Mouse (Mus musculus) hindbrain, postnatal 0 days (tissue): ENCODE results near the gene Tecpr1. TPM values are rescaled to one million over a fixed set of nuclear protein-coding genes. Genes with fewer than 3 reads are reported as not detected.
A peak's percentile ranks its signal among the peaks of the same experiment; 100 is the strongest.

Experiments
- ATAC-seq: fragments of 200-750 bp; cut with Nextera tagmentation; 2 replicates; pipeline ENCODE4 v1.8.0; 2017; ENCODE audit warnings: mild to moderate bottlenecking, moderate TSS enrichment, moderate library complexity
- DNase-seq: peaks from one replicate; pipeline ENCODE4 v3.0.0-alpha.2; 2015; ENCODE audit warnings: low spot score
- H3K27ac ChIP-seq: fragments of 300-500 bp; sonication (generic); 2 replicates; pipeline ENCODE4 v1.5.1; 2014; ENCODE audit warnings: mild to moderate bottlenecking
- H3K27me3 ChIP-seq: fragments of 300-500 bp; sonication (generic); 2 replicates; pipeline ENCODE4 v1.6.1; 2014; ENCODE audit warnings: low read length, mixed read lengths; ENCODE audit not compliant: insufficient read depth
- H3K36me3 ChIP-seq: fragments of 300-500 bp; sonication (generic); 2 replicates; pipeline ENCODE4 v1.6.1; 2014; ENCODE audit warnings: low read length, mixed read lengths; ENCODE audit not compliant: insufficient read depth
- H3K4me1 ChIP-seq: fragments of 300-500 bp; sonication (generic); 2 replicates; pipeline ENCODE4 v1.6.1; 2014; ENCODE audit warnings: antibody characterized with exemption, low read length, mixed read lengths; ENCODE audit not compliant: insufficient read depth
- H3K4me2 ChIP-seq: fragments of 300-500 bp; sonication (generic); 2 replicates; pipeline ENCODE4 v1.6.1; 2014; ENCODE audit warnings: low read depth, mild to moderate bottlenecking, low read length, moderate library complexity, mixed read lengths
- H3K4me3 ChIP-seq: fragments of 300-500 bp; sonication (generic); 2 replicates; pipeline ENCODE4 v1.5.1; 2014; ENCODE audit warnings: low read length
- H3K9ac ChIP-seq: fragments of 300-500 bp; sonication (generic); replicated peaks from 2 replicates; pipeline ENCODE4 v1.6.1; 2014; ENCODE audit warnings: mild to moderate bottlenecking, low read length, moderate library complexity, mixed read lengths
- H3K9me3 ChIP-seq: fragments of 300-500 bp; sonication (generic); 2 replicates; pipeline ENCODE4 v1.6.1; 2016; ENCODE audit warnings: low read length, mixed read lengths
- CTCF ChIP-seq: IDR thresholded peaks from 2 replicates; pipeline ENCODE4 v1.5.1; 2016; ENCODE audit warnings: antibody characterized with exemption, control low read depth, low read depth
- WGBS: fragments of 180-500 bp; shearing (Covaris S2); extraction: QIAGEN DNeasy Blood & Tissue Kit; methylation state at CpG from one replicate; pipeline ENCODE4 v1.1.7; 2014; 5-methylcytosine and 5-hydroxymethylcytosine counted together
- polyA plus RNA-seq: library from polyadenylated mRNA; unstranded; fragments of >200 nt; fragmentation: Nextera tagmentation; extraction: Ambion mirVana; gene quantifications from 2 replicates; pipeline ENCODE4 v1.2.1, GENCODE M21; 2015
- total RNA-seq: library from RNA; depleted of rRNA; stranded (reverse); fragments of >200 nt; gene quantifications from 2 replicates; pipeline ENCODE4 v1.2.3, GENCODE M21; 2014

The Tecpr1 gene
- total and polyA plus RNA-seq, 2 experiments from 2014 or later = 34.1 to 66.2 TPM

GRCm38 (mm10) chr5:144169275-144169975 lies 54.0 kb downstream of the Tecpr1 start:
- no peaks in the 10 kb centered on the region for H3K9me3 ChIP-seq
- H3K27me3 ChIP-seq = no peaks in the 10 kb centered on the region
- peak overlapping the region; percentile 16; the same call in 1 of the 2 replicates for H3K27ac ChIP-seq
- DNase-seq (peak; percentile 37), ATAC-seq (peak; percentile 58; the same call in 1 of the 2 replicates)
- H3K9ac ChIP-seq = no peak overlapping the region
- peaks cover 46% of the 10 kb centered on the region for H3K36me3 ChIP-seq
- no peak for TF ChIP-seq CTCF
- H3K4me3 ChIP-seq = no peak overlapping the region
- 67% methylated on average over 8 of the region's 8 CpGs for WGBS
- no peaks in the 10 kb centered on the region for H3K4me1 ChIP-seq
- no peak overlapping the region for H3K4me2 ChIP-seq

DNA sequence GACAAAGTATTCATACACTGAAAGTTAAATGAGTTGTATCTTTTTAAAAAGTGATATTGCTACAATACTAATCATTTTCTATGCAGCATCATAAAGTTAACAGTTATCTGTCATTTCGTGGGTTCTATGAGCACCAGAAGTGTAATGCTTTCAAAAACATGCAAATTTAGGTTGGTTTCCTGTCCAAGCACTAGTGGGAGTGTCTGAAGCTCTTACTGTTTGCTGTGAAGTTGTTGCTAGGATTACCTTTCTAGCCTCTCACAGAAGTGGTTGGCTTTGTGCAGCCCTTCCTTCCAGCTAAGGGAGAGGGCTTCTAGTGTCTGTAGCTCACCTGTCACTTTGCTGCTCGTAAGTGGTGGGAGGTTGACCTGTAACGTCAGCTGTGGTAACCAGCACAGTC lies 57.7 kb downstream of the Tecpr1 start:
- Histone ChIP-seq H3K27me3 (no peaks in the 10 kb centered on the region), H3K4me2 (no peak overlapping the region), H3K9me3 (no peaks in the 10 kb centered on the region), H3K27ac (no peak overlapping the region), H3K9ac (0 out of 2 replicates have a peak overlapping the region, but pooled peaks have one; percentile 24), H3K36me3 (peaks cover 28% of the 10 kb centered on the region; the same call in 1 of the 2 replicates), H3K4me3 (no peak overlapping the region), H3K4me1 (no peaks in the 10 kb centered on the region)
- no peak for ATAC-seq
- no peak for DNase-seq
- no peak for TF ChIP-seq CTCF
- WGBS = 89% methylated on average over 3 of the region's 3 CpGs

DNA sequence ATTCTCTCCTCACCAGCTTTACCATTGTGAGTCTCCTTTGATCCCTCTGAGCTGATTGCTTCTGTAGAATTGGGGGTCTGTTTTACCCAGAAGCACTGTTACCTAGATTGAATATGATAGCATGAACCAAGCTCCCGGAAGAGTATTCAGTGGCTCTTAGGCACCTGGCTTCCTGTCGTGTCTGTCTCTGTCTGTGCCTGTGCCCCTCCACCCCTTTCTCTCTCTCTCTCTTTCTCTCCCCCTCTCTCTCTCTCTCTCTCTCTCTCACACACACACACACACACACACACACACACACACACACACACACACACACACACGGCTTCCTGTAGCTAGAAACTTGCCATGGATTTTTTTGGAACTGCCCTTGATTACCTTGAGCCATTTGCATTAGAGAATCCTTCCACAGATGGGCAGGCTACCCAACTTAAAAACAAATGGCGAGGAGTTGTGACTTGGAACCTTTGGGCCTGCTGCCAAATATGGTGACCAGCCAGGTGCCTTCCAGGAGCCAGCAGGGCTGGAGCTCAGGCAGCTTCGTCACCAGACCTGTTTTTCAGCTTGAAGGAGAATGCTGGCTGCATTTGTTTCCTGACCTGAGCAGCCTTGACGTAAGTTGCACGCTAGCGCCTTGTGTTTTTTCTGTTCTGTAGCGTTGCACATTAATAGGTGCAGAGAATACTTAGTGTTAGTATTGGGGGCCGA lies 60.5 kb downstream of the Tecpr1 start:
- TF ChIP-seq CTCF = no peak
- Histone ChIP-seq H3K9me3 (no peaks in the 10 kb centered on the region), H3K27me3 (no peaks in the 10 kb centered on the region), H3K4me2 (no peak overlapping the region), H3K4me1 (no peaks in the 10 kb centered on the region), H3K27ac (no peak overlapping the region), H3K4me3 (no peak overlapping the region), H3K9ac (no peak overlapping the region), H3K36me3 (peaks cover 28% of the 10 kb centered on the region; the same call in 1 of the 2 replicates)
- WGBS = 81% methylated on average over 10 of the region's 10 CpGs
- ATAC-seq (no peak), DNase-seq (no peak)

DNA sequence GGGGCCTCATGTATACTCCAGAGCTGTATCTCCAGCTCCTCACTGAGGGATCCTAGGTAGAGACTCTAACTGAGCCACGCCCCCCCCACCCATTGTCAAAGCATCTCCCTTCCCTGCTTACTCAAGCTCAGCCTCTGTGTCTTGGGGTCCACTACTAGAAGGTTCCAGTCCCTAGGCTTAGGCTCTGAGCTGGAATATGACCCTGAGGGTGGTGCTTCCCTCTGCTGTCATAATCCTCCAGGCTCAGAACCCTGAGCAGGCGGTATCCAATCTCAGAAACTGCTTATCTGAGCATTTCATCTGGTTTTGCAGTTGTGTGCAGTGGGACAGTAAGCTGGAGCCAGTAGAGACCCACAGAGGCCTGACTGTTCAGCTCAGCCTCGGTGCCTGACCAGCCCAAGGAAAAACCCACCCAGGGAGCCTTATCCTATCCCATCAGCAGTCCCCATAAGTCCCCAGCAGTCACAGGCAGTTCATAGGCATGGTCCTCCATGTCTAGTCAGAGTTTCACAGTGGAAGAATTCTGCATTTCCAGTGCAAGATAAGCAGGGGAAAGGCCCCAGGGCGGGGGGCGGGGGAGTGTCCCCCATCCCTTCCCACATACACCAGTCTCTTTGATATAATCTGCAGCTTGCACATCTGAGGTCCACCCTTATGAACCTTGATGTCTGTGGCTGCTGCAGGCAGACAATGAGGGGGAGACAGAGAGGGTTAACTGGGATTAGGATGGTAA lies 61.2 kb downstream of the Tecpr1 start:
- TF ChIP-seq CTCF = no peak
- H3K27ac ChIP-seq = no peak overlapping the region
- H3K4me1 ChIP-seq = no peaks in the 10 kb centered on the region
- no peak overlapping the region for H3K4me2 ChIP-seq
- H3K27me3 ChIP-seq = no peaks in the 10 kb centered on the region
- no peaks in the 10 kb centered on the region for H3K9me3 ChIP-seq
- ATAC-seq (no peak), DNase-seq (no peak)
- H3K36me3 ChIP-seq = peaks cover 29% of the 10 kb centered on the region; the same call in 1 of the 2 replicates
- H3K4me3 ChIP-seq = no peak overlapping the region
- no peak overlapping the region for H3K9ac ChIP-seq
- WGBS = 90% methylated on average over 5 of the region's 5 CpGs

GRCm38 (mm10) chr5:144159137-144159536 lies 64.3 kb downstream of the Tecpr1 start:
- ATAC-seq = no peak
- WGBS = 80% methylated on average over 8 of the region's 8 CpGs
- peak overlapping the region; percentile 38; the same call in 1 of the 2 replicates for H3K27ac ChIP-seq

GRCm38 (mm10) chr5:144158604-144159003 lies 64.8 kb downstream of the Tecpr1 start:
- Histone ChIP-seq H3K27ac (peak overlapping the region; percentile 38; the same call in 1 of the 2 replicates), H3K36me3 (peaks cover 17% of the 10 kb centered on the region; the same call in 1 of the 2 replicates), H3K4me1 (no peaks in the 10 kb centered on the region), H3K4me2 (no peak overlapping the region), H3K9me3 (no peaks in the 10 kb centered on the region), H3K9ac (no peak overlapping the region), H3K4me3 (no peak overlapping the region), H3K27me3 (no peaks in the 10 kb centered on the region)
- WGBS = 16% methylated on average over 4 of the region's 4 CpGs
- peak; percentile 81 for DNase-seq
- peak; percentile 72; the same call in 1 of the 2 replicates for ATAC-seq
- TF ChIP-seq CTCF = no peak

More at GRCm38 (mm10) chr5:144159137-144159536, 64.3 kb downstream of the Tecpr1 start:
- TF ChIP-seq CTCF = no peak
- Histone ChIP-seq H3K4me1 (no peaks in the 10 kb centered on the region), H3K9ac (no peak overlapping the region), H3K9me3 (no peaks in the 10 kb centered on the region), H3K27me3 (no peaks in the 10 kb centered on the region), H3K4me3 (no peak overlapping the region), H3K36me3 (peaks cover 22% of the 10 kb centered on the region; the same call in 1 of the 2 replicates), H3K4me2 (no peak overlapping the region)
- DNase-seq = no peak
